Mouse (Mus musculus) kidney, adult 2 months (tissue): ENCODE results near the gene Cenpe.

ENCODE experiments used
- CTCF ChIP-seq: fragments of 200-500 bp; conservative IDR thresholded peaks from 2 replicates; pipeline ENCODE4 v1.5.1; 2011; ENCODE audit warnings: low read depth, mild to moderate bottlenecking, control low read depth, low read length, moderate library complexity, mixed read lengths; ENCODE audit not compliant: insufficient read depth, insufficient read length
- POLR2A ChIP-seq: fragments of 200-500 bp; IDR thresholded peaks from one replicate; pipeline ENCODE4 v1.6.1; 2011; ENCODE audit warnings: low read depth, low read length, control low read depth

DNA sequence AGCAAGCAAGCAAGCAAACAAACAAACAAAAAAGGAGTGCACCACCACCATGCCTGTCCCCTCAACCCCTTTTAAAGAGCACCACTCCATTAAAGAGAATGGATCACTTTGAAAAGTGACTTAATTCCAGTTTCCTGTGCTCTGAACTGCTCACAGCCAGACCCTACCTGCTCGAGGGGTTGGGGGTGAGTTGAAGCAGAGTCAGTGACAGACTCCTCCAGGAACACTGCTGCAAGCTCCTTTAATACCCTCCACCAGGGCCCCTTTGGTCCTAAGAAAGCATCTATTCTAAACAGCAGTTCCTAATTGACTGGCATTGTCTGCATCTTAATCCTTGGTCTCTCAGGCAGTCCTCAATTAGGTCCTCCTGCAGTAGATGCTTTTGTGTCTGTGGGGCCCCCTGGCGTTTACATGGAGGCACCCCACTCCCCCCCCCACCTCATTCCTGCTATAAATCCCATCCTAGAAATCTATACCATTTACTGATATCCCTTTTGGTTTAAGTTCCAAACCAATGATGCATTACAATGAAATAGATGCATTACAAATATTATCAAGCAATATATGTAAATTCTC lies 100.7 kb downstream of the Cenpe start:
- no peak for TF ChIP-seq CTCF
- no peak for TF ChIP-seq POLR2A
